Mouse (Mus musculus) left cerebral cortex, postnatal 25 days (tissue): ENCODE measurements around the gene Gm49361. TPM values are rescaled to one million over a fixed set of nuclear protein-coding genes. Genes with fewer than 3 reads are reported as not detected.

Source experiments
- DNase-seq, 2 experiments: peaks; one replicate each; pipeline ENCODE4 v3.0.0; 2022; ENCODE audit warnings: low spot score in 2 of 2, mixed read lengths in 1 of 2
- intact Hi-C: fragments of 180-260 bp; cut with DNase I; formaldehyde crosslinking; loops from one replicate; pipeline ENCODE4 v1.15.1; 2025
- total RNA-seq, 2 experiments: library from RNA; stranded (reverse); gene quantifications; 2 replicates each; pipeline ENCODE4 v1.2.3; 2021

Gm49361 gene
- total RNA-seq, 2 experiments from 2014 or later = 0.76 to 0.83 TPM

DNA sequence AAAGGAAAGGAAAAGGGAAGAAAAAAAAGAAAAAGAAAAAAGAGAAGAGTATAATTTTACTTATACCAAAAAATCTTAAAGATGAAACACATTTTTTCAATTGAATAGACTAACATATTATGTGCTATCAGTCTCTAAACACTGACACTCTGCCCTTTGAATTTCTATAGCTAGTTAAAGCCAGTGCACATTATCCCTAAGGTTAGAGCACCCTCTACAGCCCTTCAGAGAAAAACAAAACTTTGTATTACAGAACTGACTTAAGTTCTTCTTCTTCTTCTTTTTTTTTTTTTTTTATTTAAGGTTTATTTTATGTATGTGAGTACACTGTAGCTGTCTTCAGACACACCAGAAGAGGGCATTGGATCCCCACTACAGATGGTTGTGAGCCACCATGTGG lies 96.4 kb downstream of the Gm49361 start:
- intact Hi-C loops = no loop called here
- DNase-seq = no peak

GRCm38 (mm10) chr14:57646155-57646554 lies 99.7 kb downstream of the Gm49361 start:
- intact Hi-C loops = no loop called here
- DNase-seq = no peak

- DNase-seq = no peak
- intact Hi-C loops = no loop called here
Observed at GRCm38 (mm10) chr14:57639153-57639552, 106.8 kb downstream of the Gm49361 start.

GRCm38 (mm10) chr14:57634141-57634540 lies 111.8 kb downstream of the Gm49361 start:
- no peak for DNase-seq
- intact Hi-C loops = no loop called here

GRCm38 (mm10) chr14:57629595-57629994 lies 116.3 kb downstream of the Gm49361 start:
- DNase-seq = no peak
- intact Hi-C loops = no loop called here

DNA sequence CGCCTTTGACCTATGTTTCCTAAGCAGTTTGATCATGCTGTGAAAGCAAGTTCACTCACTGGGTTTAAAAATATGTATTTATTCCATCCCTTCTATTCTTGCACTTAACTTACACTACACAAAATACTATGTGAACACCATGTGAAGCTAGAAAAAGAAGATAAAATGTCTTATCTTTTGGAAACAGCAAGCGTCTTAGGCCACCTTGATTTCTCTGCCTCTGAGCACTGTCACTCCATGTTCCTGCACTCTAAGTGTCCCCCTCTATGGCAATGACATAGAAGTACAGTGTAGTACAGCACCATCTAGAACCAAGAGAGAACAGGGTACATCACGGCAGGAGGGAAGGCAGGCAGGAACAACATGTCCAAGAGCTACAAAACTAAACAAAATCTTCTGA lies 123.0 kb downstream of the Gm49361 start:
- DNase-seq = no peak
- intact Hi-C loops = no loop called here

DNA sequence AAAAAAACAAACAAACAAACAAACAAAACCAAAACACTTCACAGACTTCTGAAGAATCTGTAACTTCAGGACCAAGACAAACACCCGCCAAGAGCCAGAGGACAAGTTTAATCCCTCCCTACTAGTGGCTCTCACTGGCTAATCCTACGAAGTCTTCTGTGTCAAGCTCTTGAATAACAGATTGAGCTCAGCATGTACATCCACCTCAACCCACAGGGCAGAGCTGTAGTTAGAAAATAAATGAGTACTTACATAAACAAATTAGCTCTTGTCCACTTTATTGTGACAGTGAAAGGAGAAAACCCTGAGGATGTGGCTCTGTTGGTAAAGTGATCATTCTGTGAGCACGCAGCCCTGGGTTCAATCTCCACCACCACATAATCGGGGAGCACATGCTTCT lies 124.2 kb downstream of the Gm49361 start:
- DNase-seq = no peak
- intact Hi-C loops = no loop called here

- intact Hi-C loops = no loop called here
- DNase-seq = no peak
Observed at GRCm38 (mm10) chr14:57620598-57621236, 125.2 kb downstream of the Gm49361 start.

DNA sequence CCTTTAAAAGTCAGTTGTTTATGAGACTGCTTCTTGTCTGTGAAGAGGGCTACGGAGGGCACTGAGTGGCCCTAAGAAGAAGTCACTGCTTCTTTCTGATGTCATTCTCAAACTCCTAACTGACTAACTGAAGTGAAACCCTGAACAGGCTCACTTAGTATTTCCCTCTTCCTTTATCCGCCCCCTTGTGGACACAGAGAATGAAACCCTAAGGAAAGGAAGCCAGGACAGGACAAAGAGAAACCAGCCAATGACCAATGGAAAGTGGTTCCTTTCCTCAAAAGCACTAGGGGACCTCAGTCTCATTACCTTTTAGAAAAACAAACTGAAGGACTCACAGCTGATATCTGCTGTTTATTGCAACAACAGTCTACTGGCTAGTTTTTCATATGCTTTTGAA lies 126.4 kb downstream of the Gm49361 start:
- intact Hi-C loops = loop anchor here (2.0 to 5.0 kb wide), 2 partner anchors 82 to 247 kb away; no protein-coding TSS in a partner anchor
- peak; percentile 24 to 49 for DNase-seq

DNA sequence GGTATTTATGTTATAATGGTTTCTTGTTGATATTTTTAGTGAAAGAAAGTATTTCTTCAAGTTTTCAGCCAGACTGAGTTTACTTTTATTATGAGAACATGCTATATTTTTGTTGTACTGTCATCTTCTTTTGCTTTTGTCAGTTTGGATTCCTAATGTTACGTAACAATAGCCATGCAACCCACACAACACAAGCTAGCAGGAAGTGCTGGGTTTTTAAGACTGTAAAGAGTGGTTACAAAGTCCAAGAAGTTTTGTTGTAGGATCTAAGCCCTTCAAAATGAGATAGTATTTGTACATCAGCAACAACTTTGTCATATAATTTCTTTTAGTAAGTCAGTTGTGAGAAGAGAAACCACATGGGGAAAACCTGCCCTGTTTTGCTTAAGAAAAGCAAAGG lies 128.2 kb downstream of the Gm49361 start:
- no peak for DNase-seq
- intact Hi-C loops = loop anchor here (2.0 to 5.0 kb wide), 2 partner anchors 80 to 245 kb away; no protein-coding TSS in a partner anchor

GRCm38 (mm10) chr14:57616339-57616965 lies 129.5 kb downstream of the Gm49361 start:
- DNase-seq = no peak
- intact Hi-C loops = loop anchor here (5.0 kb wide), 1 partner anchor 79 kb away; no protein-coding TSS in a partner anchor

- intact Hi-C loops = loop anchor here (5.0 kb wide), 1 partner anchor 79 kb away; no protein-coding TSS in a partner anchor
- DNase-seq = no peak
Observed at GRCm38 (mm10) chr14:57615828-57616227, 130.1 kb downstream of the Gm49361 start.

DNA sequence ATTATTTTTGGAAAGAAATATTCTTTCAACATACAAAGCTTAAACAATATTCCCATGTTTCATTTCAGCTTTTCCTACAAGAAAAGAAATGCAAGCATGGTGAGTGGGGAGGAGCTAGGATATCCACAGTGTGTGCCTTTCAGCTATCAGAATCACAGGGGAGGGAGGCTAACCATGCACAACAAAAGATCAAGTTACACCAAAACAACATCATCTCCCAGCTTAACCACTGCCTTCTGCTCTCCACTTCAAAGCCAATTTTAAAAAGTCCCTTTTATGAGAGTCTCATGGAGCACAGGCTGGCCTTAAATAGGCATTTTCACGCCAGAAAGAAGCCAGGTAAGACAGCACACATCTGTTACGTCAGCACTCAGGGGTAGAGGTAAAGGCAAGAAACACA lies 134.9 kb downstream of the Gm49361 start:
- DNase-seq = no peak
- intact Hi-C loops = no loop called here

- DNase-seq = peak in 1 of 2 experiments; percentile 21
- intact Hi-C loops = no loop called here
Observed at GRCm38 (mm10) chr14:57609816-57610329, 136.0 kb downstream of the Gm49361 start.

DNA sequence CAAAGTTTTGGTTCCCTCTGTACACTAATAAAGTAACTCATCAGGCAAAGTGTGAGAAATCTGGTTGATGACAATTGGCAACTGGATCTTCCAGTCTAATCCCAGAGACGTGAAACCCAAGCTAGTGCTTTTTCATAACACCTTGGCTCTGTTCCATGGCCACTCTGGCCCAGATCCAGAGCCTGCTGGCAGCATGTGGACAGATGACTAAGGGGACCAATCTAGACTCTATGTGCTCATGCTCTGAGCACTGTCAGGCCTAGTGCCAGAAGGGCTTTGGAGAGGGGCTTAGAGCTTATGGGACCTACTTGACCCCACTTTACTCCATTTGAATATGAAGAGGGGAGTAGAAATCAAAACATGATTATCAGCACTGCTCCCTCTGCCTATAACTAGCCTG lies 138.4 kb downstream of the Gm49361 start:
- intact Hi-C loops = no loop called here
- DNase-seq = peak; percentile 69 to 79

GRCm38 (mm10) chr14:57606663-57607365 lies 139.1 kb downstream of the Gm49361 start:
- intact Hi-C loops = no loop called here
- no peak for DNase-seq

GRCm38 (mm10) chr14:57593279-57593678 lies 152.6 kb downstream of the Gm49361 start:
- DNase-seq = no peak
- intact Hi-C loops = no loop called here
